Mouse (Mus musculus) central nervous system, embryonic 11.5 days (tissue): ENCODE results near the gene Phospho1. TPM values are rescaled to one million over a fixed set of nuclear protein-coding genes. Genes with fewer than 3 reads are reported as not detected.

ENCODE experiments used
- polyA plus RNA-seq: library from polyadenylated mRNA; depleted of rRNA; stranded (reverse); fragments of >200 nt; gene quantifications from 2 replicates; pipeline ENCODE4 v1.2.3, GENCODE M21; 2012; rRNA removed

Phospho1 gene
- 0.46 and 1.6 TPM in 2 replicates for polyA plus RNA-seq

DNA sequence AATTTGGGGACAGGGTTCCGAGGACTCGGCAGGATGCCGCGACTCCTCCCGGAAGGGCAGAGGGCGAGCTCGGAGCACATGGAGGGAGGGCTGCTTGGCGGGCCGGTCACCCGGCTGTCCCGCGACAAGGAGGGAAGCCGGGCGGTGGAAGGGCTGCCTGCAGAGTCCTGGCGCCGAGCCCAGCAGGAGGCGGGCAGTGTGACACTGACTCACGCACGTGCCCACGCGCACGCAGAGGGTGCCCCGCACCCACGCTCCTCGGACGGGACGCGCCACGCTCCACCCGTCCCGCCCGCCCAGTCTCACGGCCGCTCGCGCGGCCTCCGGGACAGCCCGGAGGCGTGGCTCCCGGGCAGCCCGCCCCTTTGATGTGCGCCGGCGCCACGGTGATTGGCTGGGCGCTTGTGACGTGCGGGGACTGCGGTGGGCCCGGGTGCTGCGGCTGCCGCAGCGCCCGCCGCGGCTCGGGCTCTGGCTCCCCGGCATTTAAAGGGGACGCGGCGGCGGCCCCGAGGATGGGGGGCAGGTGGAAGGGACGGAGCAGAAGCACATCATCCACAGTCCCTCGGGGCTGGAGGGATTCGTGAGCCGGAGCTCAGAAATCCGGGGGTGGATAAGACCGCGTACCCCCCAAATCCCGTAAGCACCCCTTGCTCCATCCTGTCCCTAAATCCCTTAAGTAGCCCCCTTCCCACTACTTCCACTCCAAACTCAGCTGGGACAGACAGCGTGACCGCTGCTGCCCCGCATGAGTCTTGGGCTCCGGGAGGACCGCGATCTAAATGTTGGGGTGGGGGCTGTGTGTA lies at the start of gene Phospho1:
Phospho1 (plus strand) TSS at position 429 of the 806 bp plus-strand sequence.

DNA sequence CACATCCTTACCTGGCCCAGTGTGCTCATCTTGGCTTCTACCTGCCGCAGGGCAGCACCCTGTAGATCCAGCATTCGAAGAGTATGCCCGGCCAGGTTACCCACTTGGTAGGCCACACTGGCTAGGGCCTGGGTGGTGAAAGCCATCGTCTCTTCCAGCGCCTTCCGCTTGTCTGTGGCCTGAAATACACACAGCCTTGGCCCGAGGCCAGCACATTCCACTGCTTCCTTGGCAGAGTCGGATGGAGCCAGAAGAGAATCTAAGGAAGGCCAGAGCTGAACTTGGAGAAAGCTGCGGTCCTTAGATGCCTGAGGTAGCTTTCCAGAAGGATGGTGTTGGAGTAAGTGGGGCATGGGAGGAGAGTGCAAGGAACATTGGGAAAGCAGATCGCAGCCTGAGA lies 12.8 kb downstream of the Phospho1 start, which contains the start of gene Gngt2:
Gngt2 (plus strand) TSS at position 158 of the 400 bp plus-strand sequence.

DNA sequence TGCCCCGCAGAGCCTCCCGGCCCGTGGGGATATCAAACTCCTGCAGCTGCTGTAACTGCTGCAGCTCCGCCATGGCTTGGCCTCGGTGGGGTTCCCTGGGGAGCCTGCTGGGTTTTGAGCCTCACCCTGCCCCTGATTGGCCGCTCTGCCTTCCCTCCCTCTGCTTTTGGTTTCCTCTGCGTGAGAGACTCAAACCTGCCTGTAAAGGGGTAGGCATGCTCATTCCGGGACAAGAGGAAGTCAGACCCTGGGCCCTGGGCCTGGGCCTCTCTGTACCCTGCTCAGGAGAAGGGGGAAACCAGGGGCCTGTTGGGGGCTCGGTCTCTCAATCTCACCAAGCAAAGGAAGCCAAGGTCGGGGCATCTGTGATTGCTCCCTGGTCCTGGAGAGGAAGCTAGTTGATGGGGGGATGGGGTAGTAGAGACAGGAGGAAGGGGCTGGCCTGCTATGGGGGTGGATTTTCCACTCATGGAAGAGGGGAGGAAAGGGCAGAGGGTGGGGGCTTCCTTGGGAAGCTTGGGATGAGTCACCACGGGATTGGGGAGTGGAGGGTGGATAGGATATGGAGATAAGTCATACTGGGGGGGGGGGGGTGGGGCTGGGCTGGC lies 17.9 kb downstream of the Phospho1 start, which contains the start of gene Abi3:
Abi3 (minus strand) TSS at position 403 of the 608 bp plus-strand sequence.

Other genes starting within 250 kb of the Phospho1 start
- gene Ngfr, start 236.8 kb upstream of the Phospho1 start, polyA plus RNA-seq, result 19.6 and 39.3 TPM in 2 replicates
- gene Phb, start 157.5 kb upstream of the Phospho1 start, polyA plus RNA-seq, result 233 and 392 TPM in 2 replicates
- 24.6 and 25.5 TPM in 2 replicates for gene Zfp652, start 111.8 kb upstream of the Phospho1 start, polyA plus RNA-seq
- 0.13 and 0.40 TPM in 2 replicates for gene B130006D01Rik, start 100.9 kb upstream of the Phospho1 start, polyA plus RNA-seq
- 7.3 and 8.3 TPM in 2 replicates for gene Gngt2, start 12.7 kb downstream of the Phospho1 start, polyA plus RNA-seq
- gene Abi3, start 18.0 kb downstream of the Phospho1 start, polyA plus RNA-seq, result 3.1 and 4.8 TPM in 2 replicates
- 0.11 TPM in 1 of 2 replicates, not detected in the other for gene B4galnt2, start 90.4 kb downstream of the Phospho1 start, polyA plus RNA-seq
- 51.9 and 53.4 TPM in 2 replicates for gene Igf2bp1, start 181.4 kb downstream of the Phospho1 start, polyA plus RNA-seq
- gene Gip, start 200.0 kb downstream of the Phospho1 start, polyA plus RNA-seq, result 0.18 TPM in 1 of 2 replicates, not detected in the other
- 49.4 and 59.9 TPM in 2 replicates for gene Snf8, start 210.4 kb downstream of the Phospho1 start, polyA plus RNA-seq
- 37.6 and 45.1 TPM in 2 replicates for gene Ube2z, start 240.9 kb downstream of the Phospho1 start, polyA plus RNA-seq